8 mouse cellular contexts compared by ENCODE assay signal in the genomic region with DNA sequence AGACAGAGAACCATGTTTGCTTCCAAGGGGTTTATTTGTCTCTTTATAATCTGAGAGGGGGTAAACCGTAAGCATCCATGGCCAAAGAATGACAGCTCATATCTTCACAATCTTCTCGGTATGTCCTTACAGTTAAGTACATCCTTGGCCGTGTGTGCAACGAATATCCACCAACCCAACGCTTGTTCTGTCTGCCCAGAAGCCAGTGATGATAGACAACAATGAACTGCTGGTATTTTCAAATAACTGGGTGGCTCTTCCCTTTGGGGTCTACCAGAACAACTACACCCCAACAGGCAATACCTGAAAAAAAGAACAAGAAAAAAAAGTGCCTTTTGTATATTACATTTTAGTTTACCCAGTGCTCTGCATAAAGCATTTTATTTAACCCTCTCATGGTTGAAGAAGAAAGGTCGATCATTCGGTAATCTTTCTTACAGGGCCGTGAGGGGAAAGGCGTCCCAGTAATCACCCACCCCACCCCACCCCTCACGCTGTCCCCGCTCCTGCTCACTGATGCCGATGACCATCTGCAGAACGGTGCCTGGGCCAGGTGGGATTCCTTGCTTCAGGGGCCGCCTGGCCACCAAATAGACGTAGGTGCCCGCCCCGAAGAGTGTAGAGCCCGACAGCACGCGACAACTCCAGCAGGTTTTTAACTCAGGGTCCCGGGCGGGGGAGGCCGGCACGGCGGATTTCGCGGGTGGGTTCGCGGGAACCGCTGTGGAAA. TPM values are rescaled to one million over a fixed set of nuclear protein-coding genes. Genes with fewer than 3 reads are reported as not detected.
DNase-seq lines count a peak whose midpoint lies in the region; ATAC-seq and TF ChIP-seq lines count a peak whose summit lies in the region.

No protein-coding gene starts in this region.

- no peaks in the 10 kb centered on the region for H3K4me1 ChIP-seq in lung, postnatal 0 days (ENCODE audit: insufficient read depth, low read depth, low read length)
- H3K4me1 ChIP-seq in forebrain, postnatal 0 days (ENCODE audit: insufficient read depth): no peaks in the 10 kb centered on the region
- no peaks in the 10 kb centered on the region for H3K4me1 ChIP-seq in liver, postnatal 0 days (ENCODE audit: insufficient read depth)

- H3K27ac ChIP-seq in lung, postnatal 0 days (ENCODE audit: low read length): no peak overlapping the region
- H3K27ac ChIP-seq in forebrain, postnatal 0 days (ENCODE audit: low read depth, low read length): peak overlapping the region; percentile 78
- H3K27ac ChIP-seq in liver, postnatal 0 days (ENCODE audit: low read depth): 0 out of 2 replicates have a peak overlapping the region, but pooled peaks have one; percentile 41

- ATAC-seq in lung, postnatal 0 days: peak; percentile 85
- ATAC-seq in forebrain, postnatal 0 days: peak; percentile 87
- ATAC-seq in liver, postnatal 0 days: peak; percentile 81
- ATAC-seq in inflammation-experienced regulatory T-cells, adult 6 months: no peak

- peak overlapping the region; percentile 60 for H3K4me2 ChIP-seq in lung, postnatal 0 days (replicated peaks; ENCODE audit: low read depth, low read length)
- peak overlapping the region; percentile 56 for H3K4me2 ChIP-seq in forebrain, postnatal 0 days (ENCODE audit: low read depth)
- peak overlapping the region; percentile 74 for H3K4me2 ChIP-seq in liver, postnatal 0 days (ENCODE audit: low read depth, low read length)

- no peaks in the 10 kb centered on the region for H3K9me3 ChIP-seq in lung, postnatal 0 days (ENCODE audit: low read length)
- H3K9me3 ChIP-seq in forebrain, postnatal 0 days (ENCODE audit: low read length): no peaks in the 10 kb centered on the region
- H3K9me3 ChIP-seq in liver, postnatal 0 days (ENCODE audit: low read length): no peaks in the 10 kb centered on the region

- H3K4me3 ChIP-seq in lung, postnatal 0 days (ENCODE audit: low read depth, low read length): peak overlapping the region; percentile 88
- peak overlapping the region; percentile 77 for H3K4me3 ChIP-seq in forebrain, postnatal 0 days (ENCODE audit: low read depth, low read length)
- H3K4me3 ChIP-seq in liver, postnatal 0 days (ENCODE audit: low read depth, low read length): peak overlapping the region; percentile 83

- H3K9ac ChIP-seq in lung, postnatal 0 days (replicated peaks; ENCODE audit: low read depth): peak overlapping the region; percentile 92
- H3K9ac ChIP-seq in forebrain, postnatal 0 days: peak overlapping the region; percentile 91
- peak overlapping the region; percentile 85 for H3K9ac ChIP-seq in liver, postnatal 0 days (replicated peaks)

- WGBS in lung, postnatal 0 days: 4% methylated on average over 30 of the region's 30 CpGs
- WGBS in forebrain, postnatal 0 days: 7% methylated on average over 30 of the region's 30 CpGs
- 5% methylated on average over 30 of the region's 30 CpGs for WGBS in liver, postnatal 0 days (ENCODE audit: insufficient replicate concordance)

- no peak for TF ChIP-seq EP300 in lung, postnatal 0 days (IDR thresholded peaks at IDR 0.05)
- no peak for TF ChIP-seq EP300 in liver, postnatal 0 days (IDR thresholded peaks at IDR 0.05; ENCODE audit: low read depth)

- no peak for TF ChIP-seq CTCF in lung, postnatal 0 days (IDR thresholded peaks at IDR 0.05)
- TF ChIP-seq CTCF in forebrain, postnatal 0 days (IDR thresholded peaks at IDR 0.05; ENCODE audit: low read depth): no peak
- no peak for TF ChIP-seq CTCF in liver, postnatal 0 days (IDR thresholded peaks at IDR 0.05; ENCODE audit: low read depth)

- H3K27me3 ChIP-seq in lung, postnatal 0 days (replicated peaks; ENCODE audit: insufficient read depth, low read length): no peaks in the 10 kb centered on the region
- H3K27me3 ChIP-seq in forebrain, postnatal 0 days (ENCODE audit: insufficient read depth, low read length): no peaks in the 10 kb centered on the region
- no peaks in the 10 kb centered on the region for H3K27me3 ChIP-seq in liver, postnatal 0 days (ENCODE audit: insufficient read depth, low read length)

- no peaks in the 10 kb centered on the region for H3K36me3 ChIP-seq in lung, postnatal 0 days (ENCODE audit: insufficient read depth, low read length)
- no peaks in the 10 kb centered on the region for H3K36me3 ChIP-seq in forebrain, postnatal 0 days (ENCODE audit: insufficient read depth)
- no peaks in the 10 kb centered on the region for H3K36me3 ChIP-seq in liver, postnatal 0 days (replicated peaks; ENCODE audit: insufficient read depth, low read length)

- no peak for DNase-seq in lung, postnatal 0 days (ENCODE audit: low spot score)
- no peak for DNase-seq in lung, adult 18-20 months
- peak; percentile 31 for DNase-seq in c-Kit-positive CD71-positive TER-119-positive erythroid progenitor cells, embryonic 14.5 days (ENCODE audit: low spot score)
- peak; percentile 50 for DNase-seq in forebrain, postnatal 0 days
- no peak for DNase-seq in liver, postnatal 0 days
- no peak for DNase-seq in T-cell, adult 2 months (ENCODE audit: low spot score)
- DNase-seq in B cell, adult 2 months: no peak

RNA-seq across cellular contexts. Expression of gene Dmac1, which starts 0.5 kb away (rescaled TPM):
- 101 and 110 TPM in 2 replicates for polyA plus RNA-seq in lung, postnatal 0 days (2015; fragmentation: Nextera tagmentation; extraction: Ambion mirVana)
- 48.9 and 63.5 TPM in 2 replicates for total RNA-seq in forebrain, postnatal 0 days (2014; rRNA removed)
- polyA plus RNA-seq in forebrain, postnatal 0 days (2015; fragmentation: Nextera tagmentation; extraction: Ambion mirVana): 93.2 and 102 TPM in 2 replicates
- polyA plus RNA-seq in liver, postnatal 0 days (2015; fragmentation: Nextera tagmentation; extraction: Ambion mirVana): 54.3 and 61.2 TPM in 2 replicates
- polyA plus RNA-seq in inflammation-experienced regulatory T-cells, adult 6 months (2017; shearing (Covaris generic)): 10 to 100 TPM; 66.5 to 70.6 (median 67.0) TPM

Comparison
In these comparisons a context has a peak if more than half of its experiments do, and no peak if none do; other contexts are left out.
1. DNase-seq: peak in c-Kit-positive CD71-positive TER-119-positive erythroid progenitor cells, embryonic 14.5 days (single experiment) and forebrain, postnatal 0 days (single experiment); none in lung, postnatal 0 days (single experiment), lung, adult 18-20 months (0 of 2), liver, postnatal 0 days (single experiment), T-cell, adult 2 months (single experiment) and B cell, adult 2 months (0 of 2).
2. Peak in every context shown above with its lines, with median percentiles within 50 percentile points of each other: H3K4me2 ChIP-seq, H3K4me3 ChIP-seq and H3K9ac ChIP-seq.